Mouse (Mus musculus) left cerebral cortex, postnatal 25 days (tissue): Measurements from ENCODE around the gene Nmt1. TPM values are rescaled to one million over a fixed set of nuclear protein-coding genes. Genes with fewer than 3 reads are reported as not detected.

ENCODE experiments used
- DNase-seq, 2 experiments: peaks; one replicate each; pipeline ENCODE4 v3.0.0; 2022; ENCODE audit warnings: low spot score in 2 of 2, mixed read lengths in 1 of 2
- intact Hi-C: fragments of 180-260 bp; cut with DNase I; formaldehyde crosslinking; loops from one replicate; pipeline ENCODE4 v1.15.1; 2025
- total RNA-seq, 2 experiments: library from RNA; stranded (reverse); gene quantifications; 2 replicates each; pipeline ENCODE4 v1.2.3; 2021

Gene Nmt1
- total RNA-seq, 2 experiments from 2014 or later, result 122 to 124 TPM

DNA sequence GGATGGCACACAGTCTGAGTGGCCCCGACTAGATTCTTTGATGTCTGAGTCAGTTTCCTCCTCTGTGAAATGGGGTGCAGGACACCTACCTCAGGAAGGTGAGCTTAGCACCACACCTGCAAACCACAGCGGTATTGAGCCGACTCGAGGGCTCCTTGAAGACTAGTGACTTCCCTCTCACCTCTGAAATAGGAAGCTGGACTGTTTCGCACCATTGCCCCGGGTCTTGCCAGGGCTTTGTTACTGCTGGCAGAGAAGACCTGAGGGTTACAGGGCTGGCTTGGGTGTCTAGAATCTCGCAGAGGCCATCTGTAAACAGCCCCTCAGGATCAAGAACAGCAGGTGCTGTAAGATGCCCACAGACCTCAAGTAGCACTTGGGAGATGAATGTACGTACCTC is 72.4 kb downstream of the Nmt1 start:
- DNase-seq, result no peak
- intact Hi-C loops, result no loop called here

DNA sequence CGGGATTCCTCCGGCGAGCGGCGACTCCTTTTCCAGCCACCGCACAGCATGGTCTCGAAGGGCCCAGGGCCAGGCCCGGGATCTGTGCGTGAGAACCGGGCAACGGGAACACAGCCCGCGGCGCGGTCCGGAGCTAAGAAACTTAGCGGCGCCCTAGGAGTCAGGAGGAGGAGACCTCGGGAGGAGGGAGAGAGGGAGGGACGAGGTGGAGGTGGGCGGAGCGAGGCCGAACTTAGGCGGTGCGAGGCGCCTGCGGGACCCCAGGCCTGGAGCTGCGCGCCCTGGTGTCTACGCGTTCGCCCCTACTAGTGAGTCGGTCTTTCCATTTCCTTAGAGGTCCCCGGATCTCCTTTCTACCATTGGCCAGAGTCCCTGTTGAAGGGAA is 73.5 kb downstream of the Nmt1 start, which contains the start of the genes Plcd3 and Acbd4:
Gene Plcd3 (minus strand): TSS at position 178 of the 385 bp plus-strand sequence.
Gene Acbd4 (plus strand): TSS at position 202 of the 385 bp plus-strand sequence.
- peak; percentile 64 to 66 for DNase-seq
- intact Hi-C loops, result no loop called here

DNA sequence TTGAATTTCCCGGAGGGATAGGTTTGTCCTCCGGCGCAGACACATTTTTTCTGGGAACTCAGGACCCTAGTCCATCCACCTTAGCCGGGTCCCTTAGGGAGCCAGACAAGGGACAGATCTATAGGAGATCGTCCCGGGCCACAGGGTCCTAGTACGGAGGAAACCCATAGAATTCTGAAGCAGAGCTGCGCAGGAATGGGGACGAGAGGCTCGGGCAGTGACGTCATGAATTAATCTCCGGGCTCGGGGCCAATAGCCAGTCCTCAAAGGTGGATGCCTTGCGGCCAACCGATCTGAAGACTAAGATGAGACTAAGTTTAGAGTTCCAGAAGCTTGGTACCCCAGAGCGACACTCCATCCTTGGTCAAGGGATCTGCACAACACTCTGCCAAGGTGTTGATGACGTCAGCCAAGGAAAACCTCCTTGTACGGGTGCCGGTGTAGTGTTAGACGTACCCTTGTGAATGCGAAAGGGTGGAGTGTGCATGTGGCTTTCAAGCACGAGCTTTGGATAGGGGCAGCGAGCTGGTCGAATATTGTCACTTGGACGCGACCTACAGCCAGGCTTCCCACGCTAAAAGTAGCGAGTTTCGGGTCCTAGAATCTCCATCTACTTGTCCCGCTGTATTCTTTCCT is 74.0 kb downstream of the Nmt1 start:
- intact Hi-C loops, result loop anchor here (1.0 to 2.0 kb wide), 3 partner anchors 13 to 225 kb away; no protein-coding TSS in a partner anchor
- DNase-seq, result peak; percentile 77 to 90

DNA sequence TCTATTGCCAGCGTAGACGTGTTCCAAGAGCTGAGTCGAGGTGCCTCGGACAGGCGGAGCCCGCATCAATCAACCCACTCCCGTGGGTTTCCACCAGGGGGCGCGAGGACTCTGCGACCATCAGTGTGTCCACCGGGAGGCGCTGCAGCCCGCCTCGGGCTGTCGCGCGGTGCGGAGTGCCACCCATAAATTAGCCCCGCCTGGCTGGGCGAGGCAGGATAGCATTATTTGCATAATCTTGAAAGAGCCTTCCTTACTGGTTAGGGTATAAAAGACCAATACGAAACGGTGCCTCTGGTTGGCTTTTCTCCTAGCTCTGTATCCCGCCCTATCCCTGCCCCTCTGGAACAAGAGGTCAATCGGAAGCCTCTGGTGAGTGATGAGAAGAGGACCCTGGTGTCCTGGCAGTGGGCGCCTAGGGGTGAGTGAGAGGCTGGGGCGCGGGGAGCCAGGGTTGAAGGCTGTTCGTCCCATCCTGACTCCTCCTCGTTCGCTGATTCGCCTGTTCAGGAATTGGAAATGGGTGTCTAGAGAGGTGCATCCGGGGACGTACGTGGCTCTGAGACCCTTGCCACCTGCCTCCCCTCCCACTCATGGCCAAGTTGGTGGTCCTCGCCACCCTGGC is 74.8 kb downstream of the Nmt1 start:
- intact Hi-C loops, result loop anchor here (1.0 to 2.0 kb wide), 3 partner anchors 12 to 224 kb away; no protein-coding TSS in a partner anchor

DNA sequence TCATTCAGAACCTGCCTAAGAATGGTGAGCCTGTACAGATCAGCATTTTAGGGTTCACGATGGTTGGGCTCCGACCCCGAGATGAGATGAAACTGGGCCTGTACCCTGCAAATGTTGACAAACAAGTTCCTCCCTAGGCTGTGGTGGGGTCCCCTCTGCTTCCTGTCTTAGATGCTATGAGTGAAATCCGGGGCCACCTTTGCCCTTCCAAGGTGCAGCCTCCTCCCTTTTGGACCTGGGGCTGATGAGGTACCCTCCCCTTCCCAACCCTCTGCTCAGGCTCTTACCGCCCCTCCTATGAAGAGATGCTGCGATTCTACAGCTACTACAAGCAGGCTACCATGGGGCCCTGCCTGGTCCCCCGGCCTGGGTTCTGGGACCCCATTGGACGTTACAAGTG is 75.6 kb downstream of the Nmt1 start:
- intact Hi-C loops, result loop anchor here (2.0 kb wide), 1 partner anchor 223 kb away; no protein-coding TSS in a partner anchor
- DNase-seq, result no peak

More for the DNA sequence above, 74.8 kb downstream of the Nmt1 start:
- peak; percentile 96 to 98 for DNase-seq

DNA sequence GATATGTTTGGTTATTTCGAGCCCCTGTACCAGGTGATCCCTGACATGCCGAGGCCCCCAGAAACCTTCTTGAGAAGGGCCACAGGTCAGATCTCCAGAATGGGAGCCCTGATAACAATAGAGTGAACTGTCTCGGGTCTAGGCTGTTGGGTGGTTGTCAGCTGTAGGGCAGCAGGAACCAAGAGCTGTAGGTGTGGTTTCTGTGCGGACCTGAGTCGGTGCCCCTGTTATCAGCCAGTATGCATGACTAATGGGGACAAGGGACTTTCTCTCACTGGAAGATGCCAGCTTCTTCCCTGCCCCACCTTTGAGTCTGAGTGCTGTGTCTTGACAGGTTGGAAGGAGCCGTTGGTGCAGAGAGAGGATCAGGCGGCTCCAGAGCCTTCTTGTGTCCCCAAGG is 76.5 kb downstream of the Nmt1 start:
- DNase-seq, result no peak
- intact Hi-C loops, result no loop called here

DNA sequence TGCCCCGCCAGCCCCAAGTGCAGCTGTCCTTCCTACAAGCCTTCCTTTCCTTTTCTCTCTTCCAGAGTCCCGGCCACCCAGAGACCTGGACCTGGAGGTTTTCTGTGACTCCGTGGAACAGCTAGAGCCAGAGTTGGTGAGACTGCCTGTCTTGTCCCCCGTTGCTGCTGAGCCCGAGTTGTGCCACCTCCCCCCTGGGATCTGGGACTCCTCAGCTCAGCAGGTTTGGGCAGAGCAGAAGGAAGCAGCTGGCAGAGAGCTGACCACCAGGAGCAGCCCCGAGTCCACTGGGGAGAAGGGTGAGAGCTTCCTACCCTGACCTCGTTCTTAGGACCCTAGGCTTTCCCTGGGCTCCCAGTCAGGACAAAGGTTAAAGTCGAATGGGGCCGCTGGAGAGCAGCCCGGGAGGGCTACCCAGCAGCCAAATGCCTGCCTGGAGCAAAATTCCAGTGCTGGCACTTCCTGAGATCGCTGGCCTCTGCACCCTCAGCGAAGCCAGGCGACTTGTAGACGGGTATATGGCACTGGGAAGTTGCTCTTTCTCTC is 77.3 kb downstream of the Nmt1 start:
- no peak for DNase-seq

DNA sequence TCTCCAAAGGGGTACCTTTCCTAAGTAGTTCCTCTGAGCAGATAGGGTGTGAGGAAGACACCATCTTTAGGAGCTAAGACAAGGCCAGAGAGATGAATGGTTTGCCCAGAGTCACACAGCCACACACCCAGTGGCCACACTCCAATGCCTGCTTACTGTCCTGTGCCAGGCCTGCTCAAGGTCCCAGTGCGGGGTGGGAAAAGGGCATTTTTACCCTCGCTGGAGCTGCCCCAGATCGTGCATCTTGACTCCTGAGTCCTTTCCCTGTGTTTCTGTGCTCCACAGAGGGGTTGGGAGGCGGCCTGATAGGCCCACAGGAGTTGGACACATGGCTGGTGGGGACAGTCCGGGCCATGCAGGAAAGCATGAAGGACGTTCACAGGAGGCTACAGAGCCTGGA is 77.8 kb downstream of the Nmt1 start:
- no peak for DNase-seq
- intact Hi-C loops, result no loop called here

More for the DNA sequence above, 77.3 kb downstream of the Nmt1 start:
- intact Hi-C loops, result no loop called here

DNA sequence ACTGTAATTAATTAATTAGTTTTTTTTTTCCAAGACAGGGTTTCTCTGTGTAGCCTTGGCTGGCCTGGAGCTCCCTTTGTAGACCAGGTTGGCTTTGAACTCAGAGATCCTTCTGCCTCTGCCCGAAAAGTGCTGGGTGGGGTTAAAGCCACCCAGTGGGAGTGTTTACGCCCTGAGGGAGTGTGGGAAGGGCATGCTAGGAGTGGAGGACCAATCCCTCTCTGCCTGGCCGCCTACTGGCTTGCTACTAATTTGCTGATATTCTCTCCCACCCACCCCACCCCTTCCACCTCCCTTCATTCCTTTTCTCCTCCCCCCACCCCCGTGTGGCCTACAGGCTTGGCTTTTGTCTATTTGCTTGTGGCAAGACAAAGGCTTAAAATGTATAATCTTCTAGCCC is 78.4 kb downstream of the Nmt1 start:
- intact Hi-C loops, result no loop called here
- no peak for DNase-seq

DNA sequence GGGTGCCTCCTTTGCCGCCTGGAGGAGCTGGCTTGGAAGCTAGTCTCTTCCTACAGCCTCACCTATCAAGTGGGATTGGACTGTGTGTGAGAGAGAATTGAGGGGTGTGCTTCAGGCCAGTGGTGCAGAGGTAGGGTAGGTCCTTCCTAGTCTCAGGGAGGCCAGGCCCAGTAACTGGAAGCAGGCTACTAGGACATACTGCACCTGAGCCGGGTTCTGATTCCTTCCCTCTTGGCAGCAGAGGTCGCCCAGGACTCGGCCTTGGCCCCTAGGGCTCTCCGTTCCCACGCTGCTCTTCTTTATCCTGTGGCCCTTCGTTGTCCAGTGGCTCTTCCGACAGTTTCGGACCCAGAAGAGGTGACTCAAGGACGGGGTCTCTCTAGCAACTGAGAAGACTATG is 83.3 kb downstream of the Nmt1 start:
- DNase-seq, result no peak
- intact Hi-C loops, result no loop called here

DNA sequence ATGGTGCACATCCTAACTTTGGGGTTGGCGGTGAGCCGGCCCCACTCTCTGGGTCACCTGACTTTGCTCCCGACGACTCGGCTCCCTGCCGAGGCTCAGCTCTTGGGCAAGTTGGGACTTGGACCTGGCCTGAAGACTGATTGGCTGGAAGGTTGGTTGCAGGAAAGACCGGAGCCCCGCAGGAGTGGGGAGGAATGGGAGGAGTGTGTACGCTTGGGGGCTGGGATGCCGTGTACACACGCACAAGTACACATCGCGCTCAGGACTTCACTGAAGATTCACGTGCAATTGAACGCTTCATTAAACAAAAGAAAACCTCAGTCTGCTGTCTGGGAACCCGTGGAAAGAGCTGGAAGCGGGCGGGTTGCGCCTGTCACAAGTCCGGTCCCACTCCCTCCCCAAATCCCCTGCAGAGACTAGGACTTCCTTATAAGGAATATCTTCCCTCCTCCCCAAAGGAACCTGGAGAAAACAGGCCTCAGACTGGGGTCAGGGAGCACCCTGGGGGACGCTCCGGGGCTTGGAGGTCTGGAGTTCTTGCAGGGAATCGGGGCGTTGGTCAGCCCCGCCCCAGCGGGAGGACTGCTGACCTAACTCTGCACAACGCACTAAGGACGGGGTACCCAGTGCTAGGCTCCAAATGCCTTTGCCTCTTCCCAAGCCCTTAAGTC is 84.0 kb downstream of the Nmt1 start:
- DNase-seq, result peak in 1 of 2 experiments; percentile 47

DNA sequence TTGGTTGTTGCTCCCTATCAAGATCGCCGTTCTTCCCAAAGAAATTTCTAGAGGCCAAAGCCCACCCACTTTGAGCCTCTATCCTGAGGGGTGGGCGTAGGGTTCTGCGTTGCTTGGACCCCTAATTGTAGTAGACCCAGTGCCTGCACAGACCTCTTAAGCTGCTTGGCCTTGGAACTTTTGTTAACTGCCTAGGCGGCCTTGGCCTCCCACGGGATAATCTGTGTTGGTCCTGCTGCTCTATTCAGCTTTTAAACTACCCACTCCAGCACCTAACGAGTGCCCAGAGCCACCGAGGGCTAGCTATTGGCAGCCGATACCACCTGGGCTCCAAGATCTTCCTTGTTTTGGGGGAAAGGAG is 84.5 kb downstream of the Nmt1 start:
- intact Hi-C loops, result no loop called here
- no peak for DNase-seq

More for the DNA sequence above, 84.0 kb downstream of the Nmt1 start:
- intact Hi-C loops, result no loop called here

DNA sequence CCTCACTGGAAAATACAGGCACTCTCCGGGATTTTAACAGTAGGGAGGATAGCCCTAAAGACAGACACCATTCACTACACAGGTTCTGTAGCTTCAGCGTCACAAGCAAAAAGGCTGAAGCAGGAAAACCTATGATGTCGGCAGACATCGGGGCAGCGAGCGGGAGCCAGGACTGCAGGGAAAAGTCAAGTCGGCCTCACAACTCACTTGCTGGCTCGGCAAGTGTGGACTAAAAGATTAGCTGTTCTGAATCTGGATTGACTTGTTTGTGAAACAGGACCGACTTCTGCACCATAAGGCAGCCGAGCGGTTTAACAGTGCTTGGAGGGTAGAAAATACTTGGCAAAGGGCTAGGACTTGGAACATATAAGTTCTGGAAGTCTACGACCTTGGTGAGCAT is 85.0 kb downstream of the Nmt1 start:
- no peak for DNase-seq
- intact Hi-C loops, result no loop called here

DNA sequence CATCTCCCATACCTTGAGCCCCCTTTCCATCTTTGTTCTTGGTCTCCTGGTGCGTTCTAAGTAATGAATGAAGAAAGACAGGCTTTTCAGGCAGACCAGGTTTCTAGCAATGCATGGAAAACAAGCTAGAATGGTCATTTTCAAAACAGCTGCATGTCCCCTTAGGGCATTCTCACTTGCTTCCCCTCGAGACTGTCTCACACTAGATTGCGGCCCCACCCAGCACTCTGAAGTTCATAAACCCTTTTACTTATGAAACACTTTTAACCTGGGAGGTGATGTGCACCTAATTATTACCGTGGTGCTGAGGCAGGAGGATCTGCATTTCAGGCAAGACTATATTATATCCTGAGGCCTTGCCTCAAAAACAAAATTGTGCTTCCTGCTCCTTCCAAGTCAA is 85.8 kb downstream of the Nmt1 start:
- intact Hi-C loops, result no loop called here
- DNase-seq, result no peak

DNA sequence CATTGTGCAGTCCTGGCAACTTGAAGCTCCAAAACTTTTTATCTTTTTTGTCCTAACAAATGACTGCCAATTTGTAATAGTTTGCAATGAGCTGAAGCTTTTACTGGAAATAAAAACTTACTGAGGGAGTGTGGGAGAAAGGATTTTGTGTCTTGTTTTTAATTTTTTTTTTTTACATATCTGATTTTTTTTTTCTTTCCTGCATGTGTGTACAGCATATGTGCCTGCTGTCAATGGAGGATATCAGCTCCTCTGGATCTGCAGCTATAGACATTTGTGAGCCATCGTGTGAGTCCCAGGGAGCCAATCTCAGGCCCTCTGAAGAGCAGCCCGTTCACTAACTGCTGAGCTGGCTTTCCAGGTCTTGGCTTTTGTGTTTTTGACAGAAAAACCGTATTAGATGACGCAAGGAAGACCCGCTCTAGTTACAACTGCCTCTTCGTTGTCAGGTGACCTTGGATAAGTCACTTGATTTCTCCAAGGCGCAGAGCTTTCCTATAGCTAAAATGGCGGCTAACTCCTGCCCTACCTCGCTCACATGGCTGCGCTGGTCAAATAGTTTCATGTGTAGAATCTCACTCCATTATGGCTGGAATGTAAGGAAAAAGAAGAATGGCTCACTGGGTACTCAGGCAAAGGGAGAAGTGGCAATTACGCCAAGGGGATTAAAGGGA is 86.4 kb downstream of the Nmt1 start:
- DNase-seq, result no peak
- intact Hi-C loops, result no loop called here

DNA sequence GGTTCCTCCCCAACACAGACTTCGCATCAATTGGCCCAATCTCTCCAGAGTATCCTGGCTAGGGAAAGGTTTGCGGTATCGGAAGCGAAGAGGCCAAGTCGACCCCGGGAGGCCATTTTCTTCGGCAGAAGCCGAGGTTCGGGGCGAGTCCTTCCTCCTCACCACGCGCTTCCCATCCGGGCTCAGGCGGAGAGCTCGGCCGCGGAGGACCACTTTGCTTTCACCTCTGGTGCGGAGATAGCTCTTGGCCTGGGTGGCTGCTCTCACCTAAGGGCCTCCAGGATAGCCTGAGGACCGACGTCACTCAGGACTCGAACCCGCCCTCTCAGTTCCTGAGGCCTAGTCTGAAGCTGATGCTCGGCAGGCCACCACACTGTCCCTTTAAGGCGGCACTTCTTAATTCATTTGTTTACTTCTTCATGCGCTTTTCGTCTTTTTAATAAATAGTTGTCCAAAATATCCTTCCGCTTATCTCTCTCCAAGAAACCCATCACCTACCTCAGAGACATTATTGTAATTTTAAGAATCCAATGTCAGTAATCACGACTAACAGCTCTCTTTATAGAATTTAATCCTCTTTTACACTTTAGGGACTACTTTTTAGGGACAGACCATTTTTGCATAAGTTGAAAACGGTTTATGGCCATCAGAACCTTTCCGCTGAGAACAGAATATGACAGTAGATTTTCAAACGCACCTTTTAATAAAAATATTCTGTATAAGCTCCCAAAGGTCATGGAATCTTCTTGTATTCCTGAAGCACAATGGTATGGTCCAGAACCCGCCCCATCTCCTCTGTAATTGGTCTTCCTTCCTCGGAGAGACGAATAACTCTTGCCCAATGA is 87.4 kb downstream of the Nmt1 start:
- intact Hi-C loops, result loop anchor here (1.0 to 5.0 kb wide), 4 partner anchors 13 to 212 kb away; partner anchors contain the start of genes Hexim2 and Map3k14
- peak; percentile 78 to 91 for DNase-seq

DNA sequence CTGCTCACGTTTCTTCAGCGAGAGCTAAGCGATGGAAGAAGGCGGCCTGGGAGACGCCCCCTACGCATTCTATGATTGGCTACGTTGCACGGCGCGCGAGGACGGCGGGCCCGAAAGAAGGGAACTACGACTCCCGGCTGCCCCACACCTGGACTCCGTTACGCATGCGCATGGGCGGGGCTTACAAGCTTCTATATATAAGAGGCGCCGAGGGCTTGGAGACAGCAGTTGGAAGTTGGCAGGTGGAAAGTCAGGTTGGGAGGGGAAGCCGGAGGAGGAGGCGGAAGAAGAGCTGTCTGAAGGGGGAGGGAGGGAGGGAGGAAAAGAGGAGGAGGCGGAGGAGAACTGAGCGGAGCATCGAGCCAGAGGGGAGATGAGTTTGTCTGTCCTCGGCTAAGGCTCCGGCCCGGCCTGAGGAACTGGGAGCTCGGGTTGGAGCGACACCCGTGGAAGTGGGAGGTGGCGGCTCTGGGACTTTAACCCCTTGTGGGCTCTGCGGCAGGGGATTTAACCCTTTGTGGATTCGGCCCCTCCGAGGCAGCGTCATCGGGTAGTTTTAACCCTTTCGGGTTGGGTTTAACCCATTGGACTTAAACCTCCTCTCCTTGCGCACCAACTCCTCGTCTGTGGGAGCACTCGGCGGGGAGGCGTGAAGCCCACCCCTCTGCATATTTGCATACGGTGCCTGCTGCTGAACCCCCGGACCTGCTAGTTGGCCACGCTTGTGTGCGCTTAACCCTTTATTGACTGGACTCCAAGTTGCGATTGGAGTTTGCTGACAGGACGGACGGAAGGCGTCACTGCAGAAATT is 88.2 kb downstream of the Nmt1 start, which contains the start of gene Hexim1:
Gene Hexim1 (plus strand): TSS at position 224 of the 811 bp plus-strand sequence.
- intact Hi-C loops, result loop anchor here (1.0 to 5.0 kb wide), 3 partner anchors 16 to 211 kb away; partner anchors contain the start of genes Hexim2 and Map3k14
- DNase-seq, result peak; percentile 99 to 100
